Mouse (Mus musculus): ENCODE measurements around the gene Tfeb. TPM values are rescaled to one million over a fixed set of nuclear protein-coding genes. Genes with fewer than 3 reads are reported as not detected.

Tfeb gene
- polyA plus RNA-seq, 1 experiment from 2014 or later: 5.1 TPM

- Histone ChIP-seq H3K4me3 (ENCODE audit: low read depth, low read length) (no peak overlapping the region), H3K27ac (ENCODE audit: low read length) (no peak overlapping the region), H3K9ac (replicated peaks; ENCODE audit: low read depth, low read length) (no peak overlapping the region), H3K27me3 (ENCODE audit: control insufficient read depth, insufficient read depth, low read length) (no peaks in the 10 kb centered on the region), H3K9me3 (ENCODE audit: control insufficient read depth, low read depth, low read length) (peaks cover 6% of the 10 kb centered on the region; the same call in 1 of the 2 replicates), H3K4me2 (replicated peaks; ENCODE audit: low read depth, low read length) (no peak overlapping the region), H3K36me3 (ENCODE audit: control insufficient read depth, insufficient read depth, low read length) (no peaks in the 10 kb centered on the region), H3K4me1 (ENCODE audit: control insufficient read depth, insufficient read depth, low read length) (peaks cover 9% of the 10 kb centered on the region)
- ATAC-seq (ENCODE audit: insufficient number of reproducible peaks, insufficient read depth, low FRiP score, low read depth): no peak
- WGBS: 53% methylated on average over 12 of the region's 17 CpGs
Observed at GRCm38 (mm10) chr17:47767456-47768141, 30.8 kb downstream of the Tfeb start.

- WGBS: 52% methylated on average over 12 of the region's 12 CpGs
- Histone ChIP-seq H3K36me3 (ENCODE audit: control insufficient read depth, insufficient read depth, low read length) (no peaks in the 10 kb centered on the region), H3K27ac (ENCODE audit: low read length) (no peak overlapping the region), H3K4me3 (ENCODE audit: low read depth, low read length) (no peak overlapping the region), H3K4me1 (ENCODE audit: control insufficient read depth, insufficient read depth, low read length) (no peaks in the 10 kb centered on the region), H3K27me3 (ENCODE audit: control insufficient read depth, insufficient read depth, low read length) (no peaks in the 10 kb centered on the region), H3K9ac (replicated peaks; ENCODE audit: low read depth, low read length) (no peak overlapping the region), H3K4me2 (replicated peaks; ENCODE audit: low read depth, low read length) (no peak overlapping the region), H3K9me3 (ENCODE audit: control insufficient read depth, low read depth, low read length) (peaks cover 6% of the 10 kb centered on the region; the same call in 1 of the 2 replicates)
- ATAC-seq (ENCODE audit: insufficient number of reproducible peaks, insufficient read depth, low FRiP score, low read depth): no peak
Observed at GRCm38 (mm10) chr17:47768707-47769276, 32.0 kb downstream of the Tfeb start.

- ATAC-seq (ENCODE audit: insufficient number of reproducible peaks, insufficient read depth, low FRiP score, low read depth): no peak
- WGBS: 74% methylated on average over 11 of the region's 11 CpGs
Observed at GRCm38 (mm10) chr17:47769389-47770299, 32.8 kb downstream of the Tfeb start.

GRCm38 (mm10) chr17:47773604-47774003 is 36.8 kb downstream of the Tfeb start:
- 64% methylated on average over 6 of the region's 6 CpGs for WGBS
- no peak overlapping the region for H3K9ac ChIP-seq (replicated peaks; ENCODE audit: low read depth, low read length)
- peaks cover 6% of the 10 kb centered on the region; the same call in 1 of the 2 replicates for H3K9me3 ChIP-seq (ENCODE audit: control insufficient read depth, low read depth, low read length)
- H3K4me2 ChIP-seq (replicated peaks; ENCODE audit: low read depth, low read length): no peak overlapping the region
- no peak overlapping the region for H3K4me3 ChIP-seq (ENCODE audit: low read depth, low read length)
- no peak overlapping the region for H3K27ac ChIP-seq (ENCODE audit: low read length)
- no peaks in the 10 kb centered on the region for H3K27me3 ChIP-seq (ENCODE audit: control insufficient read depth, insufficient read depth, low read length)
- no peak for ATAC-seq (ENCODE audit: insufficient number of reproducible peaks, insufficient read depth, low FRiP score, low read depth)
- H3K4me1 ChIP-seq (ENCODE audit: control insufficient read depth, insufficient read depth, low read length): no peaks in the 10 kb centered on the region
- no peaks in the 10 kb centered on the region for H3K36me3 ChIP-seq (ENCODE audit: control insufficient read depth, insufficient read depth, low read length)

More at GRCm38 (mm10) chr17:47769389-47770299, 32.8 kb downstream of the Tfeb start:
- Histone ChIP-seq H3K27me3 (ENCODE audit: control insufficient read depth, insufficient read depth, low read length) (no peaks in the 10 kb centered on the region), H3K9me3 (ENCODE audit: control insufficient read depth, low read depth, low read length) (peaks cover 6% of the 10 kb centered on the region; the same call in 1 of the 2 replicates), H3K36me3 (ENCODE audit: control insufficient read depth, insufficient read depth, low read length) (no peaks in the 10 kb centered on the region), H3K4me1 (ENCODE audit: control insufficient read depth, insufficient read depth, low read length) (no peaks in the 10 kb centered on the region), H3K4me2 (replicated peaks; ENCODE audit: low read depth, low read length) (no peak overlapping the region), H3K9ac (replicated peaks; ENCODE audit: low read depth, low read length) (no peak overlapping the region), H3K4me3 (ENCODE audit: low read depth, low read length) (no peak overlapping the region), H3K27ac (ENCODE audit: low read length) (no peak overlapping the region)

- Histone ChIP-seq H3K27ac (ENCODE audit: low read length) (no peak overlapping the region), H3K9ac (replicated peaks; ENCODE audit: low read depth, low read length) (no peak overlapping the region), H3K9me3 (ENCODE audit: control insufficient read depth, low read depth, low read length) (peaks cover 2% of the 10 kb centered on the region; the same call in 1 of the 2 replicates), H3K4me3 (ENCODE audit: low read depth, low read length) (no peak overlapping the region), H3K36me3 (ENCODE audit: control insufficient read depth, insufficient read depth, low read length) (no peaks in the 10 kb centered on the region), H3K4me1 (ENCODE audit: control insufficient read depth, insufficient read depth, low read length) (no peaks in the 10 kb centered on the region), H3K27me3 (ENCODE audit: control insufficient read depth, insufficient read depth, low read length) (no peaks in the 10 kb centered on the region), H3K4me2 (replicated peaks; ENCODE audit: low read depth, low read length) (no peak overlapping the region)
- 67% methylated on average over 2 of the region's 2 CpGs for WGBS
- ATAC-seq (ENCODE audit: insufficient number of reproducible peaks, insufficient read depth, low FRiP score, low read depth): no peak
Observed at GRCm38 (mm10) chr17:47777141-47777540, 40.3 kb downstream of the Tfeb start.

GRCm38 (mm10) chr17:47780470-47780869 is 43.6 kb downstream of the Tfeb start:
- H3K36me3 ChIP-seq (ENCODE audit: control insufficient read depth, insufficient read depth, low read length): no peaks in the 10 kb centered on the region
- H3K27me3 ChIP-seq (ENCODE audit: control insufficient read depth, insufficient read depth, low read length): no peaks in the 10 kb centered on the region
- WGBS: 79% methylated on average over 10 of the region's 10 CpGs
- no peak overlapping the region for H3K27ac ChIP-seq (ENCODE audit: low read length)
- H3K9me3 ChIP-seq (ENCODE audit: control insufficient read depth, low read depth, low read length): no peaks in the 10 kb centered on the region
- H3K4me3 ChIP-seq (ENCODE audit: low read depth, low read length): no peak overlapping the region
- no peaks in the 10 kb centered on the region for H3K4me1 ChIP-seq (ENCODE audit: control insufficient read depth, insufficient read depth, low read length)
- no peak overlapping the region for H3K4me2 ChIP-seq (replicated peaks; ENCODE audit: low read depth, low read length)
- no peak overlapping the region for H3K9ac ChIP-seq (replicated peaks; ENCODE audit: low read depth, low read length)
- ATAC-seq (ENCODE audit: insufficient number of reproducible peaks, insufficient read depth, low FRiP score, low read depth): no peak

- Histone ChIP-seq H3K4me1 (ENCODE audit: control insufficient read depth, insufficient read depth, low read length) (no peaks in the 10 kb centered on the region), H3K9me3 (ENCODE audit: control insufficient read depth, low read depth, low read length) (no peaks in the 10 kb centered on the region), H3K4me2 (replicated peaks; ENCODE audit: low read depth, low read length) (no peak overlapping the region), H3K27ac (ENCODE audit: low read length) (no peak overlapping the region), H3K27me3 (ENCODE audit: control insufficient read depth, insufficient read depth, low read length) (no peaks in the 10 kb centered on the region), H3K9ac (replicated peaks; ENCODE audit: low read depth, low read length) (no peak overlapping the region), H3K36me3 (ENCODE audit: control insufficient read depth, insufficient read depth, low read length) (no peaks in the 10 kb centered on the region), H3K4me3 (ENCODE audit: low read depth, low read length) (no peak overlapping the region)
- 81% methylated on average over 3 of the region's 3 CpGs for WGBS
- ATAC-seq (ENCODE audit: insufficient number of reproducible peaks, insufficient read depth, low FRiP score, low read depth): no peak
Observed at GRCm38 (mm10) chr17:47782486-47782885, 45.7 kb downstream of the Tfeb start.

- H3K4me1 ChIP-seq (ENCODE audit: control insufficient read depth, insufficient read depth, low read length): peaks cover 8% of the 10 kb centered on the region
- H3K27me3 ChIP-seq (ENCODE audit: control insufficient read depth, insufficient read depth, low read length): no peaks in the 10 kb centered on the region
- no peak overlapping the region for H3K4me2 ChIP-seq (replicated peaks; ENCODE audit: low read depth, low read length)
- H3K27ac ChIP-seq (ENCODE audit: low read length): no peak overlapping the region
- H3K9ac ChIP-seq (replicated peaks; ENCODE audit: low read depth, low read length): no peak overlapping the region
- ATAC-seq (ENCODE audit: insufficient number of reproducible peaks, insufficient read depth, low FRiP score, low read depth): no peak
- no peaks in the 10 kb centered on the region for H3K36me3 ChIP-seq (ENCODE audit: control insufficient read depth, insufficient read depth, low read length)
- H3K4me3 ChIP-seq (ENCODE audit: low read depth, low read length): no peak overlapping the region
- H3K9me3 ChIP-seq (ENCODE audit: control insufficient read depth, low read depth, low read length): no peaks in the 10 kb centered on the region
- WGBS: 57% methylated on average over 8 of the region's 8 CpGs
Observed at GRCm38 (mm10) chr17:47783445-47784223, 46.8 kb downstream of the Tfeb start.

All from stomach, embryonic 14.5 days (tissue).